Mouse (Mus musculus) forebrain, embryonic 10.5 days (tissue): ENCODE results near the gene Nppa. TPM values are rescaled to one million over a fixed set of nuclear protein-coding genes. Genes with fewer than 3 reads are reported as not detected.
A peak's percentile ranks its signal among the peaks of the same experiment; 100 is the strongest.

ENCODE experiments used
- DNase-seq: peaks from one replicate; pipeline ENCODE4 v3.0.0-alpha.2; 2017; ENCODE audit warnings: low spot score; ENCODE audit errors: extremely low spot score
- H3K27ac ChIP-seq: fragments of 300-500 bp; sonication (generic); 2 replicates; pipeline ENCODE4 v1.5.1; 2016; ENCODE audit warnings: mild to moderate bottlenecking
- H3K27me3 ChIP-seq: fragments of 300-500 bp; sonication (generic); 2 replicates; pipeline ENCODE4 v1.6.1; 2016; ENCODE audit warnings: mild to moderate bottlenecking; ENCODE audit not compliant: poor library complexity, severe bottlenecking
- H3K36me3 ChIP-seq: fragments of 300-500 bp; sonication (generic); replicated peaks from 2 replicates; pipeline ENCODE4 v1.6.1; 2016; ENCODE audit warnings: mild to moderate bottlenecking, moderate library complexity
- H3K4me1 ChIP-seq: fragments of 300-500 bp; sonication (generic); 2 replicates; pipeline ENCODE4 v1.6.1; 2016
- H3K4me3 ChIP-seq: fragments of 300-500 bp; sonication (generic); 2 replicates; pipeline ENCODE4 v1.5.1; 2016; ENCODE audit warnings: mild to moderate bottlenecking, moderate library complexity
- H3K9me3 ChIP-seq: fragments of 300-500 bp; sonication (generic); 2 replicates; pipeline ENCODE4 v1.6.1; 2016; ENCODE audit warnings: mild to moderate bottlenecking, moderate library complexity
- WGBS: fragments of 180-500 bp; shearing (Covaris S2); methylation state at CpG from one replicate; pipeline ENCODE4 v1.1.7; 2016; 5-methylcytosine and 5-hydroxymethylcytosine counted together
- polyA plus RNA-seq: library from polyadenylated mRNA; unstranded; fragments of >200 nt; fragmentation: Nextera tagmentation; extraction: Ambion mirVana; gene quantifications from 2 replicates; pipeline ENCODE4 v1.2.1, GENCODE M21; 2016

Gene Nppa
- polyA plus RNA-seq, 1 experiment from 2014 or later, result 0.31 TPM

DNA sequence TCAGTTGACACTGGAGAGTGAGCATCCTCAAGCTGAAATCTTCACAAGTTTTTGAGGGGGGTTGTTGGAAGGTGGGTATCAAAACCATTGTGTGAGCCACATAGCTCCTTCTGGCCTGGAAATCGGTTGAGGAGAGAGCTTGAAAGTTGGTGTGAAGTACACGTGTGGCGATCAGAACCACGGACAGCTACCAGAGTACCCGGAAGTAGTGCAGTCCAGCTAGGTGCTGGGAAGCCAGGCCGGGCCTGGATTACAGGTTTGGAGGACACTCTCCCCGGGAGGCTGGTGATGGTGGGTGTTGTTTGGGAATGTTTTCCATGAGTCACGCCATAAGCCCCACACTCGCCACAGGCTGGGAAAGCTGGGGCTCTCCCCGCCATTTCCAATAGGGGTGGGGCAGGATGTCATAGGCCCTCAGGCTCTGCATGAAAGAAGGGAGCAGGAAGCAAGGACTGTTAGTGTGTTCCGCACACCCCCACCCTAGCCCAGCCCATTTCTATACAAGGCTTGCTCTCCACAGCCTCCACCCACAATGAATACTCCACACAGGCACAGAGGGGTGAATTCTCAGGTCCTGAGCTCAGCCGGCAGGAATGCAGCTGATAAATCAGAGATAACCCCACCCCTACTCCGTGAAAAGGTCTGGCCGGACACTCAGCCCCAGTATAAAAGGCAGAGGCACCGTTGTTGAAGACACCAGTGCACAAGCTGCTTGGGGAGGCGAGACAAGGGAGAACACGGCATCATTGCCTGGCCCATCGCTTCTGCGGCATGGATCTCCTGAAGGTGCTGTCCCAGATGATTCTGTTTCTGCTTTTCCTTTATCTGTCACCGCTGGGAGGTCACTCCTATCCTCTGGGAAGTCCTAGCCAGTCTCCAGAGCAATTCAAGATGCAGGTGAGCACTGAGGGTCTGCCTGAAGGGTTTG, 15.1 kb upstream of the Nppa start, which contains the start of gene Nppb:
Nppb (plus strand) TSS at position 584 of the 928 bp plus-strand sequence.
- no peak for DNase-seq
- no peaks in the 10 kb centered on the region for H3K36me3 ChIP-seq
- H3K27me3 ChIP-seq, result no peaks in the 10 kb centered on the region
- 36% methylated on average over 20 of the region's 20 CpGs for WGBS
- H3K4me1 ChIP-seq, result peaks cover 6% of the 10 kb centered on the region
- H3K4me3 ChIP-seq, result no peak within 1 kb of the TSS
- H3K9me3 ChIP-seq, result no peaks in the 10 kb centered on the region
- H3K27ac ChIP-seq, result no peak within 1 kb of the TSS

DNA sequence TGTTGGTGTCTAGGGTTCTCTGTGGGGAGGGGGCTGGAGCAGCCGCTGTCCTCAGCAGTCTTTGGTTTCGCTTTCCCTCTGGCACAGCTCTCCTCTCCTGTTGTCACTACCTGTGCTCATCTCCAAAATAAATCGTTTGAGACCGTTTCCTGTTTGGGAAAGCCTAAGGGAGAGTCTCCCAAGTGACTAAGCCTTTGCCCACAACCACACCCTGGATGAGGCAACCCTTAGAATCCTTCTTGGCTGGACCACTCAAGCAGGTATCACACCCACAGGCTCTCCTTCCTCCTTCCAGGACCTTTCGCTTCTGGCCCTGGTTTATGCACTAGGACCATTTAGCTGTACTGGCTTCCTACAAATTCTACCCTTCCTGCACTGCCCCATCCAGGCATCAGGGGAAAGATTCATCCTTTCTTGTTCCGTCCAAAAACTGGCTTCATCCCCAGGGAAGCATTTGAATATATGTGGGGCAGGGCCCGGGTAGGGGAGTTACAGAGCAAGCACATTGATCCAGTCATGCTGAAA, 6.9 kb upstream of the Nppa start:
- WGBS, result 70% methylated on average over 7 of the region's 7 CpGs
- no peaks in the 10 kb centered on the region for H3K27me3 ChIP-seq
- no peaks in the 10 kb centered on the region for H3K36me3 ChIP-seq
- no peaks in the 10 kb centered on the region for H3K4me1 ChIP-seq
- no peak for DNase-seq
- H3K9me3 ChIP-seq, result no peaks in the 10 kb centered on the region
- no peak overlapping the region for H3K4me3 ChIP-seq
- no peak overlapping the region for H3K27ac ChIP-seq

DNA sequence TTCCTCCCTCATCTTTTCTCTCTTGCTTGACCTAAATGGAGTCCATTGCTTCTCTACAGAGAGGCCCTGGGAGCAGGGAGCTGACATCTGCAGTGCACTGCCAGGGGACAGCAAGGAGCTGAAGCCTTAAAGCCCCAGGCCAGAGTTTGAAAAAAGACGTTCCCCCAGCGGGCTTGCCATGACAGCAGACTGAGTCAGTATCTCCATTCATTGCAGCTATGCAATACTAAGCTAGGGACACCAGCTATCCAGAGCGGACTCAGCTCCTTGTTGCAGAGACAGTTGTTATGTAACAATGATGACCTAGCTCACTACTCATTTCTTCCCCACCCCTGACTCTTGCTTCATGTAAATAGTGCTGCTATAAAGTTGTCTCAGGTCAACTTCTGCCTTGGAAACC, 5.2 kb upstream of the Nppa start:
- no peaks in the 10 kb centered on the region for H3K27me3 ChIP-seq
- H3K27ac ChIP-seq, result no peak overlapping the region
- peaks cover 3% of the 10 kb centered on the region; the same call in 1 of the 2 replicates for H3K4me1 ChIP-seq
- no peak for DNase-seq
- 78% methylated on average over 3 of the region's 3 CpGs for WGBS
- no peaks in the 10 kb centered on the region for H3K36me3 ChIP-seq
- no peaks in the 10 kb centered on the region for H3K9me3 ChIP-seq
- H3K4me3 ChIP-seq, result no peak overlapping the region

DNA sequence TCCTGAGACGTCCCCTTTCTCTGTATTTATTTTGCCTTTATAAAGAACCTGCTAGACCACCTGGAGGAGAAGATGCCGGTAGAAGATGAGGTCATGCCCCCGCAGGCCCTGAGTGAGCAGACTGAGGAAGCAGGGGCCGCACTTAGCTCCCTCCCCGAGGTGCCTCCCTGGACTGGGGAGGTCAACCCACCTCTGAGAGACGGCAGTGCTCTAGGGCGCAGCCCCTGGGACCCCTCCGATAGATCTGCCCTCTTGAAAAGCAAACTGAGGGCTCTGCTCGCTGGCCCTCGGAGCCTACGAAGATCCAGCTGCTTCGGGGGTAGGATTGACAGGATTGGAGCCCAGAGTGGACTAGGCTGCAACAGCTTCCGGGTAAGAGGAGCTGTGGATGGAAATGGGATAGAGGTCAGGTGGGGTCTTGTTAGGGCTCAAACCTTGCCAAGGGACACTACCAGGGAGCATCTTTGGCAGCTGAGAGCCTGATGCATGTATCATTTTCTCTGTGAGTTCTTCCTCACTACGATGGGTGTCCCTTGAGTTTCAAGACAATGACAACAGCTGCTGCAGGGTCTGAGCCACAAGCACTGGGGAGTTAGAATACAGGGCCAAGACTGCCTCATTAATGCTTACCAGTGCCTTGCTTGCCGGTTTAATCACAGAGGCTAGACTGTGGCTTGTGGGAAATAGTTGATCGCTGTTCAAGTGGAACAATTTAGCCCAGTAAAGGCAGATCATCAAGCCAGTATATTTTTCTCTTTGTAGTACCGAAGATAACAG, 679 bp downstream of the Nppa start:
- H3K4me1 ChIP-seq, result peaks cover 8% of the 10 kb centered on the region
- no peaks in the 10 kb centered on the region for H3K9me3 ChIP-seq
- H3K27ac ChIP-seq, result no peak overlapping the region
- no peaks in the 10 kb centered on the region for H3K27me3 ChIP-seq
- 87% methylated on average over 17 of the region's 17 CpGs for WGBS
- no peak for DNase-seq
- H3K36me3 ChIP-seq, result peaks cover 30% of the 10 kb centered on the region
- H3K4me3 ChIP-seq, result no peak overlapping the region

GRCm38 (mm10) chr4:148001866-148002265, 1.3 kb downstream of the Nppa start:
- DNase-seq, result no peak
- H3K27me3 ChIP-seq, result no peaks in the 10 kb centered on the region
- H3K27ac ChIP-seq, result no peak overlapping the region
- no peaks in the 10 kb centered on the region for H3K9me3 ChIP-seq
- peaks cover 8% of the 10 kb centered on the region for H3K4me1 ChIP-seq
- 51% methylated on average over 8 of the region's 8 CpGs for WGBS
- H3K36me3 ChIP-seq, result peaks cover 37% of the 10 kb centered on the region
- no peak overlapping the region for H3K4me3 ChIP-seq

GRCm38 (mm10) chr4:148004361-148004760, 3.8 kb downstream of the Nppa start:
- Histone ChIP-seq H3K9me3 (no peaks in the 10 kb centered on the region), H3K36me3 (peaks cover 62% of the 10 kb centered on the region), H3K27ac (no peak overlapping the region), H3K27me3 (no peaks in the 10 kb centered on the region), H3K4me3 (no peak overlapping the region), H3K4me1 (peaks cover 8% of the 10 kb centered on the region)
- 92% methylated on average over 7 of the region's 7 CpGs for WGBS
- DNase-seq, result no peak

DNA sequence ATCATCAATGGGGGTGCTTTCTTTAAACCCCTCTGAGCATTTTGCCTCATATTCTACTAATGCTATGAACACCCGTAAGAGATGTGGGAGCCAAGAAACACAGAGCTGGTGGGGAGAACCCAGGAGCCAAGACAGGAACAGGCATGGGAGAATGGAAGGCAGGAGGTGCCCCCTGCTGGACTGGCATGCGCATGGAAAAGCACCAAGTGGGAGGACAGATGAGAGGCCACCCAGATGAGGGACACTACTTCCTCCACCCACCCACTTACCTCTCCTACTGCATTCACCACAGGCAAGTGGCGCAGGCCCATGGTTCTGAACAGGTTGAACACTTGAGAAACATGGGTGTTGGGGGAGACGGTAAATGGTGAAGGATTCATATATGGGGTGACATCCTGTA, 7.9 kb downstream of the Nppa start:
- no peak for DNase-seq
- 80% methylated on average over 4 of the region's 4 CpGs for WGBS
- H3K36me3 ChIP-seq, result peaks cover 100% of the 10 kb centered on the region

DNA sequence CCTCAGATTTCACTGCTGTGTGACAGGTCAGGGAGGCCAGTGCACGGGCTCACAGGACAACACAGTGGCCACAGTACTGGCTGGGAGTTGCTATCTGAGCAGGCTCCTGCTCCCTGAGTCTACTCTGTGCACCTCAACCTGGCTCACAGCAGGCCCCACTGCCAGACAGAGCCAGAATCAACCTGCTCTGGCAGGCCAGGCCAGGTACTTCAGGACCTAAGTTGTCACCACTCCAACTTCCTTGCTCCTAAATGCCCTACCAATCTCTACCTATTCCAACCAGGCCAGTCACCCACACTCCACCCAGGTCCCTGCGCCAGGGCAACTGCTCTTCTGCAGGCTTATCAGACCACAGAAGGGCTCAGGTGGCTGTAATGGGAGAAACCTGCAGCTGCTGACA, 9.1 kb downstream of the Nppa start:
- H3K27me3 ChIP-seq, result no peaks in the 10 kb centered on the region
- peaks cover 100% of the 10 kb centered on the region for H3K36me3 ChIP-seq
- no peak overlapping the region for H3K27ac ChIP-seq
- no peaks in the 10 kb centered on the region for H3K4me1 ChIP-seq
- 95% methylated on average over 2 of the region's 2 CpGs for WGBS
- no peak overlapping the region for H3K4me3 ChIP-seq
- no peak for DNase-seq
- no peaks in the 10 kb centered on the region for H3K9me3 ChIP-seq

More for the DNA sequence above, 7.9 kb downstream of the Nppa start:
- H3K4me3 ChIP-seq, result no peak overlapping the region
- no peaks in the 10 kb centered on the region for H3K4me1 ChIP-seq
- H3K9me3 ChIP-seq, result no peaks in the 10 kb centered on the region
- H3K27ac ChIP-seq, result no peak overlapping the region
- H3K27me3 ChIP-seq, result no peaks in the 10 kb centered on the region

- 88% methylated on average over 3 of the region's 3 CpGs for WGBS
- no peaks in the 10 kb centered on the region for H3K4me1 ChIP-seq
- H3K27ac ChIP-seq, result no peak overlapping the region
- H3K4me3 ChIP-seq, result no peak overlapping the region
- DNase-seq, result no peak
- H3K9me3 ChIP-seq, result no peaks in the 10 kb centered on the region
- peaks cover 100% of the 10 kb centered on the region for H3K36me3 ChIP-seq
- H3K27me3 ChIP-seq, result no peaks in the 10 kb centered on the region
These were observed 10.8 kb downstream of the Nppa start for GRCm38 (mm10) chr4:148011332-148011731.

DNA sequence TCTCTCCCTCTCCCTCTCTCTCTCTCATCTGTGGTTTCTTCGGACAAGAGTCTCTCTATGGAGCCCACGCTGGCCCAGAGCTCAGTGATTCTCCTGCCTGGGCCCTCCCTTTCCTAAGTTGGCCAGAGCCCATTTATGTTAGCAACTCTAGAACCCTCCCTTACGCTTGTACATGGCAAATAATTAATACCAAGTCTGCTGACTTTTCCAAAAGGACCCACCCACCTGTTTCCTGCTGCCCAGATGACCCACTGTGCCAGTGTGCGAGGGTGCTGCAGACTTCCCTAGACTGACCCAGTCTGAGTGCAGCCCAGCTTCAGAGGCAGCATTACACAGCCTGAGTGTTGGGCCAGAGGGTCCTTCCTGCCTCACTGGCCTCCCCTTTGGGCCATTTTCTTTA, 11.7 kb downstream of the Nppa start:
- no peaks in the 10 kb centered on the region for H3K9me3 ChIP-seq
- peaks cover 100% of the 10 kb centered on the region for H3K36me3 ChIP-seq
- H3K4me3 ChIP-seq, result no peak overlapping the region
- DNase-seq, result no peak
- H3K4me1 ChIP-seq, result no peaks in the 10 kb centered on the region
- no peak overlapping the region for H3K27ac ChIP-seq
- no peaks in the 10 kb centered on the region for H3K27me3 ChIP-seq
- WGBS, result 92% methylated on average over 4 of the region's 4 CpGs

- peak; percentile 21 for DNase-seq
- Histone ChIP-seq H3K27me3 (no peaks in the 10 kb centered on the region), H3K36me3 (peaks cover 100% of the 10 kb centered on the region), H3K27ac (no peak overlapping the region), H3K4me1 (no peaks in the 10 kb centered on the region), H3K4me3 (no peak overlapping the region), H3K9me3 (no peaks in the 10 kb centered on the region)
- 87% methylated on average over 10 of the region's 10 CpGs for WGBS
These were observed 14.9 kb downstream of the Nppa start for GRCm38 (mm10) chr4:148015418-148015817.

DNA sequence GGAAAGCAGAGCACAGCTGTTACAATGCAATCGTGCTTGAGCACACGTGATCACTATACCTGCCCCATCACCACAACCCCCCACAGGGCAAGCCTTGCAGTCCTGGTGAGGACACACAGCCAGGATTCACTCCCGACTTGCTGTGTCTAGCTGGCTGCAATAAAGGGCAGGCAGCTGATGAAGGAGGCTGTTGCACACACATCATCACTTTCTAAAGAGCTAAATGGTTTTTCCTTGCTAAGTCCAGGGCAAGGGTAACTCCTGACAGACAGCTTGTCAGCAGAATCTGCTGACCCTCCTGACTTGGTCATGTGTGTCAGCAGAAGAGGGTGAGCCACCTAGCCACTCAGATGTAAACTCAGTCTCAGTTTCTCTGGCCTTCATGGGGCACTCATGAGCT, 16.5 kb downstream of the Nppa start:
- 87% methylated on average over 3 of the region's 3 CpGs for WGBS
- Histone ChIP-seq H3K36me3 (peaks cover 100% of the 10 kb centered on the region), H3K27me3 (no peaks in the 10 kb centered on the region), H3K27ac (no peak overlapping the region), H3K4me3 (no peak overlapping the region), H3K4me1 (no peaks in the 10 kb centered on the region), H3K9me3 (no peaks in the 10 kb centered on the region)
- DNase-seq, result no peak

DNA sequence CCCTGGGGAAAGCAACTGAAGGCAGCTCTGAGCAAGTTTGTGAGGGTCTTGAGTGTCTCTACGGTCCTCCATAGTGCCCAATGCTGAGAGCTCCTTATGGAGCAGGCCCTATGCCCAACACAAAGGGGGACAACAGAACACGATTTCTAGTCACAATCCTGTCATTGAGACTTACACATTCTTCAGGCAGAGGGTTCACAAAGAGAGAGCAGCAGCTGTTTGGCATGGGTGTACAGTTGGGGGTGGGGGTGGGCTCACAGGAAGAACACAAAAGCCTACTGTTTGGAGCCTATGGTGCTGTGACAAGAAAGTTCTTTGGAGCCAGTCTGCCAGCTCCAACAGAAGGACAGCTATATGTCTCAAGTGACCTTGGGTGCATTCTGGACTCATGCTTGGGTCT, 17.9 kb downstream of the Nppa start:
- Histone ChIP-seq H3K36me3 (peaks cover 100% of the 10 kb centered on the region), H3K4me1 (no peaks in the 10 kb centered on the region), H3K9me3 (no peaks in the 10 kb centered on the region), H3K4me3 (no peak overlapping the region), H3K27ac (no peak overlapping the region), H3K27me3 (no peaks in the 10 kb centered on the region)
- 68% methylated on average over 2 of the region's 2 CpGs for WGBS
- no peak for DNase-seq
